Mouse (Mus musculus): ENCODE measurements around the gene Snd1.

DNA sequence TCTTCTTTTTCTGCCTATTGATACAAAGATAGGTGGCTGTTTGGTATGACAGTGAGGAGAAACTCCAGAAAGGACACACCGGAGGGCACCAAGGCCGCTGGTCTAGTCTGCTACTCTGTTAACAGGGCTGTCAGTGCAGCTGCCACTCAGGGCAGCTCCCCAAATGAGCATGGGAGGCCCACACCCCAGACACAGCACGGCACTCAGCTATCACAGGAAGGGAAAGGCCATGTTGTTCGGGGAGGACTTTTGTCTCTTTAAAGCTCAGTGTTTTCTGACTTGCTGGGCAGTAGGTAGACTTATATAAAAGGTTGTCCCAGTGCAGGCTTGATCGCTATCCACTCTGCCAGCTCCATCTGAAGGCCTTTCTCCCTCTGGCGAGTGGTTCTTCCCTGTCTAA, 312.2 kb downstream of the Snd1 start:
- TF ChIP-seq CTCF (conservative IDR thresholded peaks at IDR 0.05; ENCODE audit: low read length) (no peak), NANOG (IDR thresholded peaks at IDR 0.05; ENCODE audit: borderline replicate concordance, low read length) (no peak), POU5F1 (IDR thresholded peaks at IDR 0.05; ENCODE audit: borderline replicate concordance, low read length) (no peak)

All from E14TG2a.4 (cell line).